Mouse (Mus musculus): ENCODE data around the gene Tmem185b.

Tmem185b gene

DNA sequence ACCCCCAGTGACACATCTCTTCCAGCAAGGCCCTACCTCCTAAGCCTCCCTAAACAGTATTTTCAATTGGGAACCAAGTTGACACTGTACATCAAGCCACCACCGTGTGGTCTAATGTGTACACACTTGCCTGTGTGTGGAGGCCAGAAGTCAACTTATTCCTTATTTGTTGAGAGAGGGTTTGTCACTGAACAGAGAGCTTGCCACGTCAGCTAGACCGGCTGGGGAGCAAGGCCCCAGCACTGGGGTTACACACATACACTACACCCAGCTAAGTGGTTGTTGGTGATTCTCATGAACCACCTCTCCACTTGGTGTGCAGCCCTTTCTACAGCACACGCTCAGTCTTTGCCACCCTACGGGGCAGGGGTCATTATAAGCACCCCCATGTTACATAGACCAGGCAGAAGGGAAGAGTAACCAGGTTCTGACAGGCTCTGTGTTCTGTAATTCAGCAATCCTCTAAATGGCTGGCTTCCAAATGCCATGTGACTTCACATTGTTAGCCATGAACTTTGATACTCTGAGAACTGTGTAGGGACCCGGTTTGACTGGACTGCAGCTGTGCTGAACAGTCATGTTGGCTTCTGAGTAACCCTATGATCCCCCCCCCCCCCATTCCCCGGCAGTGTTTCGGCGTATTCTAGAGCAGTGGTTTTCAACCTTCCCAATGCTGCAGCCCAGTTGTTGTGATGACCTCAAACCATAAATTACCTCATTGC lies 15.0 kb downstream of the Tmem185b start:
- H3K36me3 ChIP-seq (ENCODE audit: control insufficient read depth, insufficient read depth, low read length, poor library complexity, severe bottlenecking) = no peaks in the 10 kb centered on the region
- no peak for DNase-seq (ENCODE audit: low read depth, low spot score)
- H3K27me3 ChIP-seq (ENCODE audit: control insufficient read depth, insufficient read depth, low read length, poor library complexity, severe bottlenecking) = no peaks in the 10 kb centered on the region

DNA sequence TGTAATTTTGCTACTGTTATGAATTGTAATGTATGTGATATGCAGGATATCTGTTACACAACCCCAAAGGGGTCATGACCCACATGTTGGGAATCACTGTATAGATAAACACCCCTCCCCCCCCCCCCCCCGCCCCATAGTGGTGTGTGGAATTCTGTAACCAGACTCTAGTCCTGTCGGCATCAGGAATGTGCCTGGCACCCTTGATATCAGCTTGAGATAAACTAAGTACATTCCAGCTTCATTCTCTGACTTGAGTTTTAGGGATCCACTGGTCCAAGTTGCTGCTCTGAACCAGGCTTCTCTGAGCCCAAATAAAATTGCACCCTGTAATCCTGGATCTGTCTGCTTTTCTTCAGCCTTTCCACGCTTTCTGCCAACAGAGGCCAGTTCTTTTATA lies 15.6 kb downstream of the Tmem185b start:
- Histone ChIP-seq H3K27me3 (ENCODE audit: control insufficient read depth, insufficient read depth, low read length, poor library complexity, severe bottlenecking) (no peaks in the 10 kb centered on the region), H3K36me3 (ENCODE audit: control insufficient read depth, insufficient read depth, low read length, poor library complexity, severe bottlenecking) (no peaks in the 10 kb centered on the region)
- no peak for DNase-seq (ENCODE audit: low read depth, low spot score)

DNA sequence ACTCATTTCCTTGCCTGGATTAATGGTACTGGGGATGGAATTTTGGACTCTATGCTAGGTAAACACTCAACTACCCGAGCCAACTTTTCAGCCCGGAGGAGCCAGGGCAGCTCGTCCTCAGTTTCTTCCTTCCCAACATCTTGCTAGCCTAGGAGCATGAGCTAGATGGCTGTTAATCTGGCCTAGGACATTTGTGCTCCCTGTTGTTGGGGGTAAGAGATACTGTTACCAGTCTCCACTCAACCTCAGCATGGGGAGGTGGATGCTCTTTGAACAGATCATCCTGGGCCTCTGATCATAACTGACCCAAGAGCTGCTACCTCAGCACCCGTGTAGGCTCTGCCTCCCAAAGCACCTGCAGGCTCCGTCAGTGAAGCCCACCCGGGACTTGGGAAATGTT lies 17.4 kb downstream of the Tmem185b start:
- Histone ChIP-seq H3K27me3 (ENCODE audit: control insufficient read depth, insufficient read depth, low read length, poor library complexity, severe bottlenecking) (no peaks in the 10 kb centered on the region), H3K36me3 (ENCODE audit: control insufficient read depth, insufficient read depth, low read length, poor library complexity, severe bottlenecking) (no peaks in the 10 kb centered on the region)
- DNase-seq (ENCODE audit: low read depth, low spot score) = no peak

DNA sequence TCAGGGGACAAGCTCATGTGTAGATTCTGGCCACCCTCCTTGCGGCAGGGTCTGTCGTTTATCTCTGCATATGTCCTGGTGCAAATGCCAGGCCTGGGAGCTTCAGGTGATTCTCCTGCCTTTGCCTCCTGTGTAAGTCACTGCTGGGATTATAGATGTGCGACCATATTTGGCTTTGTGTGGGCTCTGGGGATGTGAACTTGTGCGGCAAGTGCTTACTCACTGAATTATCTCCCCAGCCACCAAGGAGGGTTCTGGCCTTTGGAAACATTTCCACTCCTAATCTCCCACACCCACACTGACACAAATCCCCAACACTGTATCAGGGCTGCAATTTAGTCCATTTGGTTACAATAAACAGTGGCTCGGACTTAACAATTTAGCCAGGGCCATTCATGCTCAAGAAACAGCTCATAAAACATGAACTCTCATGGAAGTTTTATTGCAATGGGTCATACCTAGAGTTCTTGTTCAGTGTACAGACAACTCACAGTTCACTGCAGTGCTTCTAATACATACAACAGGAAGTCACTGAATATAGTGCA lies 18.7 kb downstream of the Tmem185b start:
- no peaks in the 10 kb centered on the region for H3K36me3 ChIP-seq (ENCODE audit: control insufficient read depth, insufficient read depth, low read length, poor library complexity, severe bottlenecking)
- DNase-seq (ENCODE audit: low read depth, low spot score) = no peak
- no peaks in the 10 kb centered on the region for H3K27me3 ChIP-seq (ENCODE audit: control insufficient read depth, insufficient read depth, low read length, poor library complexity, severe bottlenecking)

GRCm38 (mm10) chr1:119545164-119545563 lies 19.2 kb downstream of the Tmem185b start:
- Histone ChIP-seq H3K36me3 (ENCODE audit: control insufficient read depth, insufficient read depth, low read length, poor library complexity, severe bottlenecking) (no peaks in the 10 kb centered on the region), H3K27me3 (ENCODE audit: control insufficient read depth, insufficient read depth, low read length, poor library complexity, severe bottlenecking) (no peaks in the 10 kb centered on the region)
- no peak for DNase-seq (ENCODE audit: low read depth, low spot score)

- Histone ChIP-seq H3K36me3 (ENCODE audit: control insufficient read depth, insufficient read depth, low read length, poor library complexity, severe bottlenecking) (no peaks in the 10 kb centered on the region), H3K27me3 (ENCODE audit: control insufficient read depth, insufficient read depth, low read length, poor library complexity, severe bottlenecking) (no peaks in the 10 kb centered on the region)
- no peak for DNase-seq (ENCODE audit: low read depth, low spot score)
Observed at GRCm38 (mm10) chr1:119545671-119546070, 19.7 kb downstream of the Tmem185b start.

GRCm38 (mm10) chr1:119546490-119546889 lies 20.5 kb downstream of the Tmem185b start:
- no peaks in the 10 kb centered on the region for H3K27me3 ChIP-seq (ENCODE audit: control insufficient read depth, insufficient read depth, low read length, poor library complexity, severe bottlenecking)
- no peak for DNase-seq (ENCODE audit: low read depth, low spot score)

DNA sequence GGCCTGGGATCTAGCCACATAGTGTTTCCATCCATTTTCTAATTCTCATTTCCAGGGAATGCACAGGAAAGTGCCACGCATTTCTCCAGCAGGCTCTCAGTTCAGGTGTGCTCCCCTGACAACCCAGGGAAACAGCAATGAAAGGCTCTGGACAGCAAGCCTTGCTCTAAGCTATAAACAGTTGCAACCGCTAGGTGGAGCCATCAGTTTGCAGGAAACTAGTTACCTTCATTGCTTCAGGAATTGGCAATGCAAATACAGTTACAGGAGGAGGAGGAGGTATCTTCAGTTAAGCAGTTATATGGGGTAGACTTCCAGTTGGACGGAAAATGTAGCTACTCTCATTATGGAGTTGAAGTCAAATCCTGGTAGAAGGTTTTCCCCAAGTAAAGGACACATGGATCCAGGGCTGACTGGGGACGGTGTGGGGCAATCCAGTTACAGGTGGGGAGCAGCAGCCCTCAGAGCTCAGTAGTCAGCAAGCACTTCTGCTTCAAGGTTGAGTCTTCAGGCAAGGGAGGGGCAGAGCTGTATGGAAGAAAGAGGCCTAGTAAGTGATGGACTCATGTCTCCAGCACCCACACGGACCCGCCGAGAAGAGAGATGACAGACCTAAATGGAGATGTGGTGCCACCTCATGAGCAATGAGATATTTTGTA lies 22.8 kb downstream of the Tmem185b start:
- H3K36me3 ChIP-seq (ENCODE audit: control insufficient read depth, insufficient read depth, low read length, poor library complexity, severe bottlenecking) = no peaks in the 10 kb centered on the region
- DNase-seq (ENCODE audit: low read depth, low spot score) = peak; percentile 80
- H3K27me3 ChIP-seq (ENCODE audit: control insufficient read depth, insufficient read depth, low read length, poor library complexity, severe bottlenecking) = no peaks in the 10 kb centered on the region

More at GRCm38 (mm10) chr1:119546490-119546889, 20.5 kb downstream of the Tmem185b start:
- H3K36me3 ChIP-seq (ENCODE audit: control insufficient read depth, insufficient read depth, low read length, poor library complexity, severe bottlenecking) = no peaks in the 10 kb centered on the region

DNA sequence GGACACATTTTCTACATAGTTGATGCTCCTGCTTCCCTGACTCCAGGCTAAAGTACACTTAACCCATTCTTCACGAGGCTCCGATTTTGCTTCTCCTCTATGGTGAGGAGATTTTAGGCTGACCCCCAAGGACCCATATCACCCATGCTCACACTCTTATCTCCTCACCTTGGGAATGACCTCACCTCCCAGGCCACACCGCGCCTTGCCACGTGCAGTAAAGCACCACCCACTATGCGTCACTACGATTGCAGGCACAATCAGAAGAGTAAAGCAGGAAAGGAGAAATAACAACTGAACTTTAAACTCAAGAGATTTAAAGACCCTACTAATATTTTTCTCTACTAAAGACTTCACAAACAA lies 23.3 kb downstream of the Tmem185b start:
- Histone ChIP-seq H3K27me3 (ENCODE audit: control insufficient read depth, insufficient read depth, low read length, poor library complexity, severe bottlenecking) (no peaks in the 10 kb centered on the region), H3K36me3 (ENCODE audit: control insufficient read depth, insufficient read depth, low read length, poor library complexity, severe bottlenecking) (no peaks in the 10 kb centered on the region)
- DNase-seq (ENCODE audit: low read depth, low spot score) = no peak

- DNase-seq (ENCODE audit: low read depth, low spot score) = no peak
- no peaks in the 10 kb centered on the region for H3K36me3 ChIP-seq (ENCODE audit: control insufficient read depth, insufficient read depth, low read length, poor library complexity, severe bottlenecking)
- no peaks in the 10 kb centered on the region for H3K27me3 ChIP-seq (ENCODE audit: control insufficient read depth, insufficient read depth, low read length, poor library complexity, severe bottlenecking)
Observed at GRCm38 (mm10) chr1:119550064-119550463, 24.1 kb downstream of the Tmem185b start.

DNA sequence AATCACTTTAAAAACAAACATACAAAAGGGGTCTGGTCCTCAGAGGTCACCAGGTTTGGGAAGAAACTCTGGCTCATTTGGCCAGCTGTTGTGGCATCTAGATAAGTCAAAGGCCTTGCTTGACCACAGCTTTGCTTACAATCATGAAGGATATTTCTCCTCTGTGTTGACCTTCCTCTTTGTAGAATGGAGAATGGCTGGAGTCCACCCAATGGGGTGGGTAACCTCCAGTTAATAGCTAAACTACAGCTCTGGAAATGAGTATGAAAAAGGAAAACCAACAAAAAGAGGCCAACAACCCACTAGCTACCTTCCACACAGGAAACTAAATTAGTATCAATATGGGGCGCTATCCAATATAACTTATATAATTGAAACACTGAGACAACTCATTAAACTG lies 25.7 kb downstream of the Tmem185b start:
- DNase-seq (ENCODE audit: low read depth, low spot score) = no peak
- no peaks in the 10 kb centered on the region for H3K36me3 ChIP-seq (ENCODE audit: control insufficient read depth, insufficient read depth, low read length, poor library complexity, severe bottlenecking)

DNA sequence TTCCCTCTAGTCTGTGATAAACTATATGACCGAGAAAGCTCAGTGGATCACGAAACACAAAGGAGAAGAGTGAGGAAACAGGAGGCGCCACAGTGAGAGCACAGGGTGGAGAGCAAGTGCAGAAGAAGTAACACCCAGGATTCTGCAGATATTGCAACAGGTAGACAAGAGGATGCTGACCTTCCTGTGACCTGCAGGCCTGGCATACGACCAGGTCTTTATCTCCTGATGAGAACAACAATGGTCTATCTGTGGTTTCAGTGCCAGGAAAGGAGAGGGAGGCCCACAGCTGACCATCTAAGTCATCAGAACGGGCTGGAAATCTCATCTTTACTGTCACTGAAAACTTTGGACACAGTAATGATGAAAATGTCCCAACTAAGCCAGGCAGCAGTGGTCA lies 29.7 kb downstream of the Tmem185b start:
- DNase-seq (ENCODE audit: low read depth, low spot score) = no peak
- Histone ChIP-seq H3K36me3 (ENCODE audit: control insufficient read depth, insufficient read depth, low read length, poor library complexity, severe bottlenecking) (no peaks in the 10 kb centered on the region), H3K27me3 (ENCODE audit: control insufficient read depth, insufficient read depth, low read length, poor library complexity, severe bottlenecking) (no peaks in the 10 kb centered on the region)

More for the DNA sequence above, 25.7 kb downstream of the Tmem185b start:
- H3K27me3 ChIP-seq (ENCODE audit: control insufficient read depth, insufficient read depth, low read length, poor library complexity, severe bottlenecking) = no peaks in the 10 kb centered on the region

DNA sequence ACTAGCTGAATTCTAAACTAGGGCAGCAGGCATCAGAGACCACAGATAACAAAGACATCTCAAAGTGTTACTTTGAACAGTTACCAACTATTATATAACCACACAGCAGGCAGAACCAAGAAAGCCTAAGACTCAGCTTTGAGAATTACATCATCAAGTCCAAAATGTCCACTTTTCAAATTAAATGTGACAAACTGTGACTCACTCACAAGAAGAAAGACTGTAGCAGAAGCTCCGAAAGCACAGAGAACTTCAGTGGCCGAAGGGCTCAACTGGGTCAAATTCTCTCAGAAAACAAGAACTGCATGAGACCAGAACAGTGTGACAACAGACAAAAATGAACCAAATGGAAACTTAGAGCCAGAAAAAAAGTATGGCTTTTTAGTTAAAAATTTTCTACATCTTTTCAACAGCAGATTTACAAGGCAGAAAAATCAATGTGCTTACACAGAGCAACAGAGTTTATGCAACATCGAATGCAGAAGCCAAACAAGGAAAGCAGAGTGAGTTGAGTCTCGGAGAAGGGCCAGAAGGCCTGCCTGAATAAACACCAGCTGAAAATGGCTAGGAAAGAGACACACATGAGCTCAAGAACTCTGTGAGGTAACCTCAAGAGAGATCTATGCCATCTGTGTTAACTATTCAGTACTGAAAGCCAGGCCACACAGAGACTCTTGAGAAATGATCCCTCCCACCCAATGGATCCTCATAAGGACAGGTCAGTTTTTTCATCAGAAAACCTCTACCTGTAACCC lies 31.9 kb downstream of the Tmem185b start:
- no peaks in the 10 kb centered on the region for H3K27me3 ChIP-seq (ENCODE audit: control insufficient read depth, insufficient read depth, low read length, poor library complexity, severe bottlenecking)
- DNase-seq (ENCODE audit: low read depth, low spot score) = no peak
- H3K36me3 ChIP-seq (ENCODE audit: control insufficient read depth, insufficient read depth, low read length, poor library complexity, severe bottlenecking) = no peaks in the 10 kb centered on the region

- no peak for DNase-seq (ENCODE audit: low read depth, low spot score)
- Histone ChIP-seq H3K36me3 (ENCODE audit: control insufficient read depth, insufficient read depth, low read length, poor library complexity, severe bottlenecking) (no peaks in the 10 kb centered on the region), H3K27me3 (ENCODE audit: control insufficient read depth, insufficient read depth, low read length, poor library complexity, severe bottlenecking) (no peaks in the 10 kb centered on the region)
Observed at GRCm38 (mm10) chr1:119565531-119565930, 39.6 kb downstream of the Tmem185b start.

DNA sequence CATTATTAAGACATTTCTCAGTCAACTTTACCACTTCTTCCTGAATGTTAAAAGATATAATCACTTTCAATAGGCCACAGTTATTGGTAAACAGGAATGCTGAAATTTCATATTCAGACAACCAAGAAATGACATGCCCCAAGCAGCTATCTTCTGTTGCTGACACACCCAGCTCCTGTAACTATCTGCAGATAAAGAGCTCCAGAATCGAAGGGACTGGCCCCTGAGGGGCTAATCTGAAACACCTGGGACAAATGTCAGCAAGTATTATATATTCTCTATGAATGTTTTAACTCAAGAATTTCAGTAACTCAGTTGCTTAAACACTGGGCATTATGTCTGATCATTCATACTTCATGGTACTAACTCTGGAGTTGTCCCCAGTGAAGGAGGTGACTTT lies 44.2 kb downstream of the Tmem185b start:
- Histone ChIP-seq H3K36me3 (ENCODE audit: control insufficient read depth, insufficient read depth, low read length, poor library complexity, severe bottlenecking) (no peaks in the 10 kb centered on the region), H3K27me3 (ENCODE audit: control insufficient read depth, insufficient read depth, low read length, poor library complexity, severe bottlenecking) (no peaks in the 10 kb centered on the region)
- no peak for DNase-seq (ENCODE audit: low read depth, low spot score)

All from splenic B cell, adult 2 months (primary cell).